Mouse (Mus musculus) heart, embryonic 16.5 days (tissue): Measurements from ENCODE around the gene Olfr808. TPM values are rescaled to one million over a fixed set of nuclear protein-coding genes. Genes with fewer than 3 reads are reported as not detected.

ENCODE experiments used
- ATAC-seq: fragments of 200-750 bp; cut with Nextera tagmentation; replicated peaks from 2 replicates; pipeline ENCODE4 v1.8.0; 2017; ENCODE audit warnings: moderate number of reproducible peaks; ENCODE audit not compliant: insufficient read depth, low FRiP score; ENCODE audit errors: extremely low read depth
- H3K27ac ChIP-seq: fragments of 300-500 bp; sonication (generic); 2 replicates; pipeline ENCODE4 v1.5.1; 2014; ENCODE audit warnings: mild to moderate bottlenecking, low read length, control low read depth, moderate library complexity
- H3K27me3 ChIP-seq: fragments of 300-500 bp; sonication (generic); 2 replicates; pipeline ENCODE4 v1.6.1; 2014; ENCODE audit warnings: low read length, mixed read lengths; ENCODE audit not compliant: control insufficient read depth, insufficient read depth
- H3K36me3 ChIP-seq: fragments of 300-500 bp; sonication (generic); 2 replicates; pipeline ENCODE4 v1.6.1; 2014; ENCODE audit not compliant: control insufficient read depth, insufficient read depth
- H3K4me1 ChIP-seq: fragments of 300-500 bp; sonication (generic); 2 replicates; pipeline ENCODE4 v1.6.1; 2014; ENCODE audit warnings: low read length, mixed read lengths; ENCODE audit not compliant: control insufficient read depth, insufficient read depth
- H3K4me2 ChIP-seq: fragments of 300-500 bp; sonication (generic); 2 replicates; pipeline ENCODE4 v1.6.1; 2014; ENCODE audit warnings: low read depth, mild to moderate bottlenecking, control low read depth, low read length
- H3K4me3 ChIP-seq: fragments of 300-500 bp; sonication (generic); 2 replicates; pipeline ENCODE4 v1.5.1; 2014; ENCODE audit warnings: mild to moderate bottlenecking, control low read depth, low read length
- H3K9ac ChIP-seq: fragments of 300-500 bp; sonication (generic); 2 replicates; pipeline ENCODE4 v1.6.1; 2014; ENCODE audit warnings: low read length, control low read depth
- H3K9me3 ChIP-seq: fragments of 300-500 bp; sonication (generic); replicated peaks from 2 replicates; pipeline ENCODE4 v1.6.1; 2016; ENCODE audit warnings: low read length; ENCODE audit not compliant: control insufficient read depth
- WGBS: fragments of 180-500 bp; shearing (Covaris S2); extraction: QIAGEN DNeasy Blood & Tissue Kit; methylation state at CpG from one replicate; pipeline ENCODE4 v1.1.7; 2014; 5-methylcytosine and 5-hydroxymethylcytosine counted together
- polyA plus RNA-seq: library from polyadenylated mRNA; unstranded; fragments of >200 nt; fragmentation: Nextera tagmentation; extraction: Ambion mirVana; gene quantifications from 2 replicates; pipeline ENCODE4 v1.2.1, GENCODE M21; 2015

The Olfr808 gene
- not detected in 2 replicates for polyA plus RNA-seq

- Histone ChIP-seq H3K27me3 (no peaks in the 10 kb centered on the region), H3K4me2 (no peak within 1 kb of the TSS), H3K9ac (no peak within 1 kb of the TSS), H3K4me3 (no peak within 1 kb of the TSS), H3K4me1 (no peaks in the 10 kb centered on the region), H3K9me3 (no peaks in the 10 kb centered on the region), H3K27ac (no peak within 1 kb of the TSS), H3K36me3 (no peaks in the 10 kb centered on the region)
- ATAC-seq: no peak
- WGBS: 83% methylated on average over 1 of the region's 1 CpGs
Observed at GRCm38 (mm10) chr10:129765182-129765581, at the start of gene Olfr808. Olfr808 (plus strand) TSS chr10:129765482.

- 0 out of 2 replicates have a peak, but pooled peaks cover 3% of the 10 kb centered on the region for H3K9me3 ChIP-seq
- H3K4me3 ChIP-seq: no peak within 1 kb of the TSS
- 87% methylated on average over 2 of the region's 2 CpGs for WGBS
- H3K27ac ChIP-seq: no peak within 1 kb of the TSS
- no peak within 1 kb of the TSS for H3K4me2 ChIP-seq
- H3K27me3 ChIP-seq: no peaks in the 10 kb centered on the region
- no peak for ATAC-seq
- H3K36me3 ChIP-seq: no peaks in the 10 kb centered on the region
- no peaks in the 10 kb centered on the region for H3K4me1 ChIP-seq
- H3K9ac ChIP-seq: no peak within 1 kb of the TSS
Observed at GRCm38 (mm10) chr10:129729275-129729674, 36.0 kb upstream of the Olfr808 start, which contains the start of gene Olfr805. Olfr805 (minus strand) TSS chr10:129729375.

GRCm38 (mm10) chr10:129741821-129742220 is 23.5 kb upstream of the Olfr808 start, which contains the start of gene Olfr806:
Olfr806 (minus strand) TSS chr10:129741921.
- no peak within 1 kb of the TSS for H3K4me2 ChIP-seq
- no peak within 1 kb of the TSS for H3K9ac ChIP-seq
- H3K36me3 ChIP-seq: no peaks in the 10 kb centered on the region
- H3K4me1 ChIP-seq: no peaks in the 10 kb centered on the region
- H3K9me3 ChIP-seq: no peaks in the 10 kb centered on the region
- no peaks in the 10 kb centered on the region for H3K27me3 ChIP-seq
- H3K27ac ChIP-seq: no peak within 1 kb of the TSS
- H3K4me3 ChIP-seq: no peak within 1 kb of the TSS
- ATAC-seq: no peak

GRCm38 (mm10) chr10:129757693-129758092 is 7.6 kb upstream of the Olfr808 start, which contains the start of gene Olfr807:
Olfr807 (minus strand) TSS chr10:129757793.
- Histone ChIP-seq H3K4me2 (no peak within 1 kb of the TSS), H3K27me3 (no peaks in the 10 kb centered on the region), H3K9me3 (no peaks in the 10 kb centered on the region), H3K4me1 (no peaks in the 10 kb centered on the region), H3K4me3 (no peak within 1 kb of the TSS), H3K9ac (no peak within 1 kb of the TSS), H3K27ac (no peak within 1 kb of the TSS), H3K36me3 (no peaks in the 10 kb centered on the region)
- WGBS: 75% methylated on average over 1 of the region's 1 CpGs
- no peak for ATAC-seq

- H3K27ac ChIP-seq: no peak within 1 kb of the TSS
- no peak for ATAC-seq
- no peak within 1 kb of the TSS for H3K4me2 ChIP-seq
- H3K4me1 ChIP-seq: no peaks in the 10 kb centered on the region
- H3K4me3 ChIP-seq: no peak within 1 kb of the TSS
- no peaks in the 10 kb centered on the region for H3K27me3 ChIP-seq
- H3K9ac ChIP-seq: no peak within 1 kb of the TSS
- no peaks in the 10 kb centered on the region for H3K9me3 ChIP-seq
- no peaks in the 10 kb centered on the region for H3K36me3 ChIP-seq
Observed at GRCm38 (mm10) chr10:129774338-129774737, 9.1 kb downstream of the Olfr808 start, which contains the start of gene Olfr809. Olfr809 (plus strand) TSS chr10:129774638.

- Histone ChIP-seq H3K4me1 (no peaks in the 10 kb centered on the region), H3K27me3 (no peaks in the 10 kb centered on the region), H3K4me3 (no peak overlapping the region), H3K9me3 (no peaks in the 10 kb centered on the region), H3K9ac (no peak overlapping the region), H3K4me2 (no peak overlapping the region), H3K27ac (no peak overlapping the region), H3K36me3 (no peaks in the 10 kb centered on the region)
- no peak for ATAC-seq
Observed at GRCm38 (mm10) chr10:129778123-129778522, 12.8 kb downstream of the Olfr808 start.

GRCm38 (mm10) chr10:129794817-129795216 is 29.5 kb downstream of the Olfr808 start, which contains the start of gene Olfr810:
Olfr810 (minus strand) TSS chr10:129794917.
- no peaks in the 10 kb centered on the region for H3K36me3 ChIP-seq
- H3K4me2 ChIP-seq: no peak within 1 kb of the TSS
- ATAC-seq: no peak
- no peaks in the 10 kb centered on the region for H3K27me3 ChIP-seq
- H3K4me1 ChIP-seq: no peaks in the 10 kb centered on the region
- H3K9ac ChIP-seq: no peak within 1 kb of the TSS
- no peak within 1 kb of the TSS for H3K27ac ChIP-seq
- no peaks in the 10 kb centered on the region for H3K9me3 ChIP-seq
- no peak within 1 kb of the TSS for H3K4me3 ChIP-seq

- Histone ChIP-seq H3K9me3 (no peaks in the 10 kb centered on the region), H3K27me3 (no peaks in the 10 kb centered on the region), H3K4me1 (no peaks in the 10 kb centered on the region), H3K9ac (no peak within 1 kb of the TSS), H3K4me2 (no peak within 1 kb of the TSS), H3K4me3 (no peak within 1 kb of the TSS), H3K27ac (no peak within 1 kb of the TSS), H3K36me3 (no peaks in the 10 kb centered on the region)
- WGBS: 79% methylated on average over 4 of the region's 4 CpGs
- no peak for ATAC-seq
Observed at GRCm38 (mm10) chr10:129804296-129804695, 39.0 kb downstream of the Olfr808 start, which contains the start of gene Olfr811. Olfr811 (minus strand) TSS chr10:129804396.
